Mouse (Mus musculus) lung, adult 2 months (tissue): ENCODE data around the gene Mrpl3.

Experiments used
- CTCF ChIP-seq: fragments of 200-500 bp; IDR thresholded peaks from 2 replicates; pipeline ENCODE4 v1.5.1; 2011; ENCODE audit warnings: mild to moderate bottlenecking, low read length, control low read depth; ENCODE audit not compliant: insufficient read depth
- POLR2A ChIP-seq: fragments of 200-500 bp; IDR thresholded peaks from 2 replicates; pipeline ENCODE4 v1.6.1; 2011; ENCODE audit warnings: low read depth, mild to moderate bottlenecking, control low read depth, low read length, borderline replicate concordance; ENCODE audit errors: extremely low read depth

DNA sequence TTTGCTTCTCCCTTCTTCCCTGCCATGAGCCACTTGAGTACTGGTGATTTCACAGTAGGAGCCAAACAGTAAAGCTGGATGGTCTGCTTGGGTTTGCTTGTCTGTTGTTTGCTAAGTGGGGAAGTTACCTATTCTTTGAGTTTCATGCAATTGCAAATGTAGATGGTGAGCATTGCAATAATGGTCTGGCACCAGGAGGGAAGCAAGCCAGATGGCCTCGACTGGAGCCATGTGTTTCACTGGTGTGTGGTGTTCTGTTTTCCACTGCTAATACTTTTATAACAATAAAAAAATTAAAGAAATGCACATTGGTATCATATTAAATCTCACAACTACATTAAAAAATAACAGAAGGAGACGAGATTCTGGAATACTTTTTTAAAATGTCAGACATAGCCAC lies 3.4 kb upstream of the Mrpl3 start:
- TF ChIP-seq POLR2A: no peak
- no peak for TF ChIP-seq CTCF
